Mouse (Mus musculus): ENCODE data around the gene Nufip1.

DNA sequence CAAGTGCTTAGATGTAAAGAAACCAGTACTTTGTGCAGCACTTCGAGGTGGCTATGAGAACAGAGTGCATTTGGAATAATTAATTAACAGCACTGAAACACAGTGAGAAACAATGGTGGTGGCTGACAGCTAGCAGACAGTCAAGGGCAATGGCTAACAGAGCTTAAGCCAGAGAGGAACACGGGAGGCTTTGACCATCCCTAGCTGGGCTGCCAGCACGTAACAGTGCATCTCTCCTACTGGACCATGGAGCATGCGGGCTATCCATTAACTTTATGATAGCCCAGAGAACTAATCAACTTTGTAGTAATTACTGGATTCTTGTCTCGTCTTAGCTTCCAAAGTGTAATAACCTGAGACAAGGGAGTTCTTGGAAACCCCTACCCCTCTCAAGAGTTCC, 12.9 kb upstream of the Nufip1 start:
- TF ChIP-seq CTCF (IDR thresholded peaks at IDR 0.05; ENCODE audit: borderline replicate concordance, insufficient read depth, low read length): no peak
- TF ChIP-seq POLR2A (IDR thresholded peaks at IDR 0.05; ENCODE audit: low read depth, low read length): no peak

Measured in embryonic fibroblast, embryonic 13.5 days (primary cell).